Mouse (Mus musculus) urinary bladder, adult 18-20 months (tissue): ENCODE measurements at regions not wholly inside any gene's neighbourhood (a gene's known extent, or its start where the extent isn't known, plus 50 kb on each side); places are given as distances from the start of the nearest gene placed in this dataset.
A peak's percentile ranks its signal among the peaks of the same experiment; 100 is the strongest.

Experiments
- DNase-seq, 2 experiments: peaks; one replicate each; pipeline ENCODE4 v3.0.0; 2022; ENCODE audit warnings: low spot score in 2 of 2, mixed read lengths in 2 of 2

DNA sequence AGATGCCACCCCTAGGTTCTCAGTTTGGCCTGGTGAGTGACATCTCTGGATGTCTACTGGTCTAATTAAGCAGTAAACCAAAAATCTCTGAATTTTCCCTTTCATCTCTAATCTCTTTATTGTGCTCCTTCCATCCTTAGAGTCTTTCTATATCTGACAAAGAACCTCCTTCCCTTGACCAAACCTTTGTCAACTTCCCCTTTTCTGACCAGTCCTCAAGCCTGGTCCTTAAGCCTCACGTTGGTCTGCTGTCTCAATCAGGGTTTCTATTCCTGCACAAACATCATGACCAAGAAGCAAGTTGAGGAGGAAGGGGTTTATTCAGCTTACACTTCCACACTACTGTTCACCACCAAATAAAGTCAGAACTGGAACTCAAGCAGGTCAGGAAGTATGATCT is 116.4 kb upstream of the Tab2 start:
- no peak for DNase-seq

DNA sequence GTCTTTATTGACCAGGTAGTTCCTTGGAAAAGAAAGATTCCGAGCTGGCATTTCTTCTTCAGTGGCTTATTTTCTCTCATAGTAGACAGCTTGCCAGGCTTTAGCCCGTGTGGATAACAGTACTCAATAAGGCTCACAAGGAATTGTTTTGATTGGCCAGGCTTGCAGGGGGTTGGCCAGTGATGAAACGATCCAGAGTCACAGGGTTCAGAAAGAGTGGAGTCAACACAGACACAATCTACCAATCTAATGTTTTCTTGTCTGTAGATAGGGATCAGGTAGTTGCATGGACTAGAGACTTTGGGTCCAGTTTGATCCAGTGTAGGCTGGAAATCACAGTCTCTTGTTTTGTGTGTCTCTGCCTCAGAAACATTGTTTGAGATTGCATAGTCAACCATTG is 115.8 kb upstream of the Tab2 start:
- DNase-seq: no peak

DNA sequence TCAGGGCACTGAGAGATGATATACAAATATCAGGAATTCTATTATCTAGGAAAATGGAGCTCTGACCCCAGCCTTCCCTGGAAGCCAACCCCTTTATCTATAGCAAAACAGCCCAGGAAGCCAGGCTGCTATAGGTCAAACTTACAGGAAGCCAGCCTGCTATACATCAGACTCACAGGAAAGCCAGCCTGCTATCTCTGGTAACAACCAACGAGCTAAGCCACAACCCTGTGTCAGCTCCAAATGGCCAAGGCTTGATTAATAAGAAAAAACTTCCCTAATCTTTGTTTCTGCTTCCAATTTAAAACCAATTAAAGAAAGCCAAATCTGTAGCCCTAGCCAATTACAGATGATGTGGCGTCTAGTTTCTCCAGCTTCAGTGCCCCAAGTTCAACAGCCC is 114.4 kb upstream of the Tab2 start:
- DNase-seq: no peak

DNA sequence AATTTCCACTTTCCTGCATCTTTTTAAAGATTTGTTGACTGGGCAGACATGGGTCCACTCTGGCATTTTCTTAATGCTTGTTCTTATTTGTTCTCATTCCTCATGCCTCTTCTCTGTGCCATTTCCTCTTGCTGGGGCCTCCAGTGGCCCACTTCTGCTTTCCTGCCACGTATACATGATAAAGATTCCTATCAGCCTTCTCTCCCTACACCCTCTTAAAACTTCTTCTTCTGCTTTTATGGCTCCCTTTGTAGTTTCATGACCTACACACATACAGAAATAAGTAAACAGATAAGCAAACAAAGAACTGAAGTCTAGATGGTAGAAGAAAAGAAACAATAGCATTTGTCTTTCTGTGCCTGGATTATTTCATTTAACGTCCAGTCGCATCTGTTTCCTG is 110.9 kb upstream of the Tab2 start:
- no peak for DNase-seq

DNA sequence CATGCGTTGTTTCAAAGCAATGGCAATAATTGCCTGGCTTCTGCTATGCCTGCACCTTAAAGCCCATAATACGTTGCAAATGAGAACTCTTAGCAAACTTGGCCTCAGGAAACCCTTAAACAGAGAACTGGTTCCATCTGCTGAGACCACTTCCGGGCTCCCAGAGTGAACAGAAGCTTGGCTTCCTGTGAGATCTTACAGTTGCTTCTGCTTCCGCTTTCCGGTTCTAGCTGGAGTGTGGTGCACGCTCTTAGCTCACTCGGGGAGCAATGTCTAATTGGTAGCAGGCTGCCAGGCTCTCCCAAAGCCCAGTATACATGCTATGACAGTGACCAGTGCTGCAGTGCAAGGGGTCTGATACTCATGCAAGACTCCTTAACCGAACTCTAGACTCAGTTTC is 109.7 kb upstream of the Tab2 start:
- DNase-seq: no peak

DNA sequence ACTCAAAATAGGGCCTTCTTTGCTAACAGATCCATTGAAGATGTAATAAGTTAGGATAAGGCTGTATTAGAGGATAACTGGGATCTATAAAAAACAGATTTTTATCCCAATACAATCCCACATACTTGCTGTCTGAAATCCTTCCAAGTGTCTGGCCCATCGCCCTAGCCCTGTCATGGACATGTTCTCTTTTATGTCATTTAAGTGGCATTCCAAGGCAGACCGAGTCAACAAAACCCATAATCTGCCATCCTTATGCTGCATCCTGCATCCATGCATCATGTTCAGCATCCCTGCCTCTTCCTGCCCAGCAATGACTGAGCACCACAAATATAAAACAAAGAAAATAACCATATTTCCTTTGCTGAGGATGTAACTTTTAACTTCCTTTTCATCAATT is 108.3 kb upstream of the Tab2 start:
- no peak for DNase-seq

DNA sequence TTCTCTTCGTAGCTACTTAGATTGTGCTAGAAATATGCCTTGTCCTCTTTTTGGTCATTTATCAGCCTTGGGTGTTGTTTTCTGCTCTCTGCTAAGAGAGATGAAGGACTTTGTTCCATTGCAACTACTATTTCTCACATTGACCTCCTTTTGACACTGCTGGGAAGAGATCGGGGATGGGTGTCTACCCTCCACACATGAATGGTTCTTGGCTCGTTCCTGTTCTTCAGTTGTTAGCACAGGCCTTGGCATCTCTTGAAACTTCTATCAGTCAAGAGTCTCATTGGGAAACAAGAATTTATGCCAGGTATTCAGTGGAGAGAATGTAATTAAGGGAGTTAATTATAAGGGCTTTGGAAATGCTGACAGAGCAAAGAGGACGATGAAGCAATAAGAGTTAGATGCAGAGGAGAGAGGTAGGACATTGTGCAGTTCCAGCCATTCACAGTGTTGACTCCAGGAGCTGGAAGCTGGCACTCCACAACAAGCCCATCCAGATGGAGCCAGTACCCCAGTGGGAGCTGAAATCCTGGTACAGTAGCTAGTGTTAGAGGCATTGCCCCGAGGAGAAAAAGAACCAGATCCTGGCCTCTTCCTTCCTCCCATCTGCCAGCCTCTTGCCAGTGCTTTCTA is 107.5 kb upstream of the Tab2 start:
- no peak for DNase-seq

DNA sequence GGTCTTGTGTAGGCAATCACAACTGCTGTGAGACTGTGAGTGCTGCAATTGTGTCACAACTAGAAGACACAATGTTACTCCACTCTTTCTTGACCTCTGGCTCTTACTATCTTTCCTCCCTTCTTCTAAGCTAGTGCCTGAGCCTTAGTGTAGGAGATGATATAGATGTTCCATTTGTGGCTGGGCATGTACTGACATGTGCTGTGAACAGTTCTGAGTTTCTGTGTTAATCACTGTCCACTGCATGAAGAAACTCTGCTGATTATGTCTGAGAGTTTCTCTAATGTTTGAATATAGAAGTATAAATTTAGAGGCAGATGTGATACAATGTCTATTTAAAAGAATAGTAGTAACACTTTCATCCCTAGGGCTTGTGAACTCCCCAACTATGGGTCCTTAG is 105.0 kb upstream of the Tab2 start:
- no peak for DNase-seq

DNA sequence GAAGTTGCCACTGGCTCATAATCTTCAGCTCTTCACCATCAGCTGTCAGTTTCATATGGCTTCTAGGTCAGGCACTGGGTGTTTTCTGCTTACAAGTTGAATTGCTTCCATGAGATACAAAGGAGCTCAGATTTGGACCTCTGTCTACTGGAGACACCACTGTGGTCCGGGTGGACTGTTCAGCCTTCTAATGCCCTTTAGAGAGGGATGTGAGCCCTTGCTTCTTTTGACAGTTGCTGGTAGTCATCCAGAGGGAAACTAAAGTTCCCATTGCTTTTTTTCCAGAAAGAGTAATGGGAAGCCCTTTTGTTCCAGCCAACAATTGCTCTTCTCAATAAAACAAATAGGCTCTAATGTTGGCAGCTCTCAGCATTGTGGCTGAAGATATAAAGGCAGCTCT is 103.7 kb upstream of the Tab2 start:
- DNase-seq: no peak

DNA sequence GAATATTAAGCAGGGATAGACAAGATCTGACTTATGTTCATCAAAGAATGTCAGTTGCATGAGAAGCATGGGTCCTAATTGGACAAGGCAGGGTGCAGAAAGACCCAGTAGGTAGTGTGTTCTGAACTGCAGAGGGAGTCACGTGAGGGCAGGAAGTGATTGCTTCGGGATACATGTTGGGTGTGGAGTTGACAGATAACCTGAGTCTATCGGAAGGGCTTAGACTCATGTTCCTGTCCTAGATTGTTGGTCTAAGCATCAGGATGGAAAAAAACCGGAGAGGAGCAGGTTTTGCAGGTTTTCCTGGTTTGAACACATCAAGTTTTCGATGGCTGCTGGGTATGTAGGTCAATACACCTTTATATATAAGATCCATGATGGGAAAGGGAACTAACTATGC is 101.8 kb upstream of the Tab2 start:
- peak in 1 of 2 experiments; percentile 12 for DNase-seq

DNA sequence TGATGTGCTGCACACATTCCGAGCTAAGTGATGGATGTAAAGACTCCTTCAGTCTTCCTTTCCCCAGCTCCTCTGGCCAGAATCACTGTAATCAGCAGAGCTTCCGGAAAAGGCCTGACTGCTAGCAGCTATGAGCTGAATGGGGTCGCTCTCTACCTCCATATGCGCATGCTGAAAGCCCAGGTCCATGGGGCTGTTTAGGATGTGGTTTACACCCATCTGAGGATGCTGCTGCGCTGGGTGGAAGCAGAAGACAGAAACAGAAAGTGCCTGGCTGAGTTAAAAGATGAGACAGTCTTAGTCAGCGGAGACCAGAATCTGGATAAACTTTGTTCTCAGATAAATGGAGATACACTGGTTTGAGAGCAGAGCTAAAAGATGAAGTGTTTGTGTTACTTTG is 99.3 kb upstream of the Tab2 start:
- DNase-seq: no peak

DNA sequence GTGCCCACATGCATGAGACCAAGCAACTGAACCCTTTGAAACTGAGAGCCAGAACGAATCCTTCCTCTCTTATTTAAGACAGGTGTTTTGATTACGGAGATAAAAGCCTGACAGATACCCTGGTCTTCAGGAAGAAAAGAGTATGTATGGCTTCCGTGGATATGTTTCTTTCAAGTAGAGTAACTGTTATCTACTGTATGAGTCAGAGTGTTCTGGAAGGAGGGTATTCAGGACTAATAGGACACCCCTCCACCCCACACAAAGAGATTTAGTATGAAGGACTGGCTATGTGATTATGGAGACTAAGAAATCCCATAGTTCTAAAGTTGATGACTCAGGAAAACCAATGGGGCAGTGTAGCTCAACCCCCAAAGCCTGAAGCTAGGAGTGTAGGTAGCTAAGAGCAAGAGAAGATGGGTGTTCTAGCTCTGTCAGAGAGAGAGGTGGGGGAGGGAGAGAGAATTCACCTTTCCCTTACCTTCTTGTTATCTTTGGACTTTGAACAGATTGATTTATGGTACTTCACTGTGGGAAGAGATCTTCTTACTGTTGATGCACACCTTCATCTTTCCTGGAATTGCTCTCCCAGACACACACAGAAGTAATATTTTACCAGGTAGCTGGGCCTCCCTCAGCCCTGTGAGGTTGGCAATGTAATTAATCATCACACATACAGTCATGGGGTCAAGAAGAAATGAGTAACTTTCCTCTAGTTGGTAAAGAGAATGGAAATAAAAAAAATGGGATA is 87.6 kb upstream of the Tab2 start:
- no peak for DNase-seq

DNA sequence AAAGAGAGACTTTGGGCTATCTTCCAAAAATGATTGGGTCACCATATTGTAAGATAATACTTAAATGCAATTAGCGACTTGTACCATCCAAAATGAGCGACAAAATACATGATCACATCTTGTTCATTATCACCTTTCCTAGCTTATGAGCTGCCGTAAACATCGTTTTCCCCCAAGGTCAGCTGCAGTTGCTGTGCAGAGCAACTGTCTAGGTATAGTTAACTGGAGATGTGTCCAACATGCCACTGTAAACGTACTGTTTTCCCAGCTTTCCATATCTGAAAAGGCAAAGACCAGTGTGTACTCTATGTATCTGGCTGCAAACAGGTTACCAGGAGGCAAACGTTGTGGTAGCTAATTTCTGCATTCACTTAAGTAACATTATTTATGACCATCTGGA is 86.3 kb upstream of the Tab2 start:
- DNase-seq: no peak

DNA sequence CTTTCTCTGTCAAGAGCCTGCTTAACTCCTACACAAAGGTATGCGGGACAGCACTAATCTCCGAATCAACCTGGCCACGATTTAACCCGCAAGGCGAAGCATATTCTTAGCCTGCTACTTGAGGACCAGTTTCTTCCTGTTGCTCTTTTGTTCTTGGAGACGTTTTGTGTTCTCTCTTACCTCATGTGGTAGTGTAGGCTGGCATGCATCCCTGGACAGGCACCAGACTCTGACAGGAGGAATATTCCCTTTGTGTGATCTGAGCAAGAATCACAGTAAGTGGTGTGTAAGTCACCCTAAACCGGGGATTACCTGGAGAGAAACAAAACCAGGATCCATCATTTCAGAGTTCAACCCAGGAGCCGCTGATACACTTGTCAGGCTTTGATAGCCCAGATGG is 85.8 kb upstream of the Tab2 start:
- no peak for DNase-seq

DNA sequence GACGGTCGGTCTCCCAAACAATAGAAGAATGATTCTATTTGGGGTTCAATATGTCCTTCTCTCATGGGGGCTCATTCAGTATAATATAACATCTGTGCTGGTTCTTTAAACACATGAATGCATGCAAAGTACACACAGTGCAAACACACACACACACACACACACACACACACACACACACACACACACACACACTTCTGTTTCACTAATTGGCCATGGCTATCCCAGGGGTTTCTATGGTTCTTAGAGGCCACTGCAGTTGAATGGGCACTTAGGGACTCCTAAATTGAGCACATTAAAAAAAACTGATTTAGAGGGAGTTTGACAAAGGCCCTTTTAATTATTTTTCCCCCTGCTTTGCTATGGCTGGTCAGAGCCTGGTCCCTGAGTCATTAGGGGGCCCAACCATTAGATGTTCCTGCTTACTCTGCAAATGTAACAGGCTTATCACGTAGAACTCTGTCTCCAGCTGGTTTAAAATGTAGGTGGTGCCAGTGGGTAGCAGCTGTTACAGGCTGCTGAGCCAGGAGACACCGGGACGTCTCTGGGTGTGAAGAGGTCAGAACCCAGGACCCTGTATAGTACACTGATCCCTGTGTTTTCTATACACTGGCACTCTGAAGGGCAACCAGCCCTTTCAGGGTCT is 82.1 kb upstream of the Tab2 start:
- DNase-seq: no peak

DNA sequence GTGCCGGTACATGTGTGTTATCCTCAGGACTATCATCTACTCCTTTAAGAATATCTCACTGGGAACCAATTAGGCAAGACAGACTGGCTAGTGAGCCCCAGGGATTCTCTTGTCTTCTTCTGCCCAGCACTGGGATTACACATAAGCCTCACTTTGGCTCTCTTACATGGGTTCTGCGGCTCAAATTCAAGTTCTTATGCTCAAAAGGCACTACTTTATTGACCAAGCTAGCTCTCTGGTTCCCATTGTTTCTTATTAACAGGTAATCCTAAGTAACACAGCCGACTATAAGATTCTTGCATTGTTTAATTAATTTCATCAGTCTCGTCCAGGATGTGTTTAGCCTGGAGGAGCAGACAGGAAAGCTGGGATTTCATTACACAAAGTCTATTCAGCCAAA is 80.3 kb upstream of the Tab2 start:
- no peak for DNase-seq

DNA sequence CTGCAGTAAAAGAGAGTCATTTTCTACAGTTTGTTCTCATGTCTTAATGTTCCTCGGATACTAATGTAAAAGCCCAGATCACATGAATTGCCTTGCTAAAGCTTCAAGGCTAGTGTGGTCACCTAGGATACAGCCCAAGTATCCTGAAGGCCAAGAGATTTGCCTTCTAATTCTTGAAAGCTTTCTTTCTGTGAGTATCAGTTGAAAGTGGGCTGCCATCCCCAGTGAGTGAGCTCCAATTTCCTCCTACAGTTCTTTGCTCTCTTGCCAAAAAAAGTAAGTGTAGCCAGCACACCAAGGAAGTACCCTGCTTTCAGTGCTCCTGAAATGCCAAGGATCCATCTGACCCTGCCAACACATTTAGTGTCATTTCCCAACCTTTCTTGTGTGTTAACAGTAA is 79.3 kb upstream of the Tab2 start:
- no peak for DNase-seq

DNA sequence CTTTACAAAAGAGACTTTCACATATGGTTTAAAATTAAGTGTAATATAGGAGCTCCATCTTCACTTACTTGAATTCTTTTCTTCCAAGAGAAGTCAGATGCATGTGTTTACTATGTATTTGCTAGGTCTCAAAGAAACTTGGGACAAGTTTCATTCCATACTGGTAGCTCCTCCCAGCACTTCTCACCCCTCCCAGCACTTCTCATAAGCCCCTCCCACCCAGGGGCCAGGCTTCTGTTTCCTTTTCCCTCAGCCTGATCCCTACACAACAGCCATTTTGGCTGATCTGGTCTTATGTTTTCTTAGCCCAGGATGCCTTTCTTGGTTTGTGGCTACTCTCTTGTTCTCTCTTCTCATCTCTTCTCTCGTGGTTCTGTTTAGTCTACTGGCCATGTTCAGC is 76.2 kb upstream of the Tab2 start:
- DNase-seq: no peak

DNA sequence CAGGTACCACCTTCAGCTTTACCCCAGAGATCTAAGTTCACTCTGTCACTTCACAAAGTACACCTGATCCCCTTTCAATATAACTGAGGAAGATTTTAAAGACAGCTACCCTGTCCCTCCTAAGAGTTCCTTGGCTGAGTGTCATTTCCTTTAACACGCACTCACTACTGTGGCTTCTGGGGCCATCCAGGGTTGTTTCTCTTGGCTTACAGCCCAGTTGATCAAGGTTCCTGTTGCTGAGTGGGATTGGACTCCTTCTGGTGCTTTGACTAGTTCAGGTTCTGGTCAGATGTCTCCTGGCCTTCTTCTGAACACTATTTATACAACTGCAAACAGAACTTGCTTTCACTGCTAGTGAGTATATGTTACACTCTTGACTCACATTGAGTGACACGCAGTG is 72.8 kb upstream of the Tab2 start:
- peak; percentile 5 to 18 for DNase-seq

DNA sequence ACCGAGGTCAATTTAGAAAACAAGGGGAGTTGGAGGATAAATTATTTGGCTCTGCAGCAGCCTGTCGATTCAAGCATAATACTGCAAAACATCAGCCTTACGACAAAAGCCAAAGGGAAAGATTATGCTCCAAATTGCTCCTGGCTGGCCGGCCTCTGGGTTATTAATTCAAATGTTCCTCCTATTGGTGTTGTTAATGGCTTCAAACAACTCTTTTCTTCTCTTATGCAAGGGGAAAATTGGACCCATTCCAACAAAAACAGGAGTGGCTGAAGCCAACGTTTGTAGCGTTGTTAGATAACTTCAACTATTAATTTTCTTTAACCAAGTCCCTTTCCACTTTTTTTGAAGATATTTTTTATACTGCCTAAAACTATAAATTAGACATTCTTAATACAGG is 71.0 kb upstream of the Tab2 start:
- no peak for DNase-seq

DNA sequence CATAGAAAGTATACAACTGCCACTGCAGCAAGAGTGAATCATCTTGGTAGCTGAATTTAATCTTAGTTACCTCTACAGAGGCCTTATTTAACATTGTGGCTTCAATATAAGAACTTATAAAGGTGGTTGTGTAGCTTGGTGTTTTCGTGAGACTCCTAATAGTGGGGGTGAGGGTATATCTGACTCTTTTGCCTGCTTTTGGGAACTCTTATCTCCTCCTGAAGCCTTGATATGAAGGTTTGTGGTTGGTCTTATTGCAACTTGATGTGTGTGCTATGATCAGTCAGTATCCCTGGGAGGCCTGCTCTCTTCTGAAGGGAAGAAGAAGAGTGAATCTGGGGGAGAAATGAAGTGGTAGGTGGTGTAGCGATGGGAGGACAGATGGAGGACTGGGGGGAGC is 67.7 kb upstream of the Tab2 start:
- DNase-seq: no peak

DNA sequence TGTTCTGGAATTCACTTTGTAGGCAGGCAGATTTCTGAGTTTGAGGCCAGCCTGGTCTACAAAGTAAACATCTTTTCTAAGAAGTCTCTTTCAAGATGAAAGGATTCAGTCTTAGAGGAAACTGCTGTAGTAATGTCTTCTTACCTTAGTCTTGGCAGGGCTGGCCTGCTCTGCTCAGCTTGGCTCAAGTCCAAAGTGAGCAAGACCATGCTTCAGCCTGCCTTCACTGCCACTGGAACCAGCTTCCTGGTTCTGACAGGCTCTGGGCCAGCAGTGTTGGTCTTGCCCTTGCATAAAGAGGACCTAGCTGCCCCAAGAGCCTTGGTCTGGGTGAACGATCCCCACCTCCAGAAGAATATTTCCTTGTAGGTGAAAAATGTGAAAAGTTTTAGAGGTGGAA is 65.9 kb upstream of the Tab2 start:
- DNase-seq: peak; percentile 14 to 16

DNA sequence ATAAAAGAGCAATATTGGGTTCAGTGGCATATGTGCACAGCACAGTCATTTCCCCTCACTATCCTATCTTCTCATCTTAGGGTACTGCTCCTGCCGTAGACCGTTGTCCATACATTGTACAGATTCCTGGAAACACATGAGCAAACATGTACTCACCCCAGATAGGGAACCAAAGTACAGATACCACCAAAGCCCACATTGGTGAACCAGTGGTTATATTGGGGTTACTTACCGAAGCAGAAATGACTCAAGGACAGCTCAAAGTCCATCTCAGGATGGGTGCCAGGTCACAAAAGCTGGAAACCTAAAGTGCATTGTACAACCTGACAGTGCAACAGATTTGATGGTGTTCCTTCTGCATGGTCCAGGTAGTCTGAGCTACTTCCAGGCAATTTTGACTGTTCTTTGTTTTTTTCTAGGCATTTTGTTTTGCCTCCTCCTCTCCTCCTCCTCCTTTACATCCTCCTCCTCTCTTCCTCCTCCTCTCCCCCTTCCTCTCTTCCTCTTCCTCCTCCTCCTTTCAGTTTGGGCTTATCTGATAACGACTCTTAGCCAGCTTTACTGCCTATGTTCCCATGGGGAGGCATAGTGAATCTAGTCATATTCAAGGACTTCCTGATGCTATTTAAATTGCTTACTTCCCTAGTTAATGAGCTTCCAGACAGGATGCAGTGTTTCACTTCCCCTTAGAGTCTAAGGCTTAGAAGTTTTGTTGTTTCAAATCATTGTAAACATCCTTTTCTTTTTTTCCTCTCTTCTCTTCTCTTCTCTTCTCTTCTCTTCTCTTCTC is 65.1 kb upstream of the Tab2 start:
- DNase-seq: no peak
